Mouse (Mus musculus) embryo, embryonic 10.5 days (tissue): ENCODE data around the gene 4930522H14Rik.

Experiments
- DNase-seq: peaks from one replicate; pipeline ENCODE4 v3.0.0-alpha.2; 2015; ENCODE audit warnings: low spot score

Gene 4930522H14Rik

DNA sequence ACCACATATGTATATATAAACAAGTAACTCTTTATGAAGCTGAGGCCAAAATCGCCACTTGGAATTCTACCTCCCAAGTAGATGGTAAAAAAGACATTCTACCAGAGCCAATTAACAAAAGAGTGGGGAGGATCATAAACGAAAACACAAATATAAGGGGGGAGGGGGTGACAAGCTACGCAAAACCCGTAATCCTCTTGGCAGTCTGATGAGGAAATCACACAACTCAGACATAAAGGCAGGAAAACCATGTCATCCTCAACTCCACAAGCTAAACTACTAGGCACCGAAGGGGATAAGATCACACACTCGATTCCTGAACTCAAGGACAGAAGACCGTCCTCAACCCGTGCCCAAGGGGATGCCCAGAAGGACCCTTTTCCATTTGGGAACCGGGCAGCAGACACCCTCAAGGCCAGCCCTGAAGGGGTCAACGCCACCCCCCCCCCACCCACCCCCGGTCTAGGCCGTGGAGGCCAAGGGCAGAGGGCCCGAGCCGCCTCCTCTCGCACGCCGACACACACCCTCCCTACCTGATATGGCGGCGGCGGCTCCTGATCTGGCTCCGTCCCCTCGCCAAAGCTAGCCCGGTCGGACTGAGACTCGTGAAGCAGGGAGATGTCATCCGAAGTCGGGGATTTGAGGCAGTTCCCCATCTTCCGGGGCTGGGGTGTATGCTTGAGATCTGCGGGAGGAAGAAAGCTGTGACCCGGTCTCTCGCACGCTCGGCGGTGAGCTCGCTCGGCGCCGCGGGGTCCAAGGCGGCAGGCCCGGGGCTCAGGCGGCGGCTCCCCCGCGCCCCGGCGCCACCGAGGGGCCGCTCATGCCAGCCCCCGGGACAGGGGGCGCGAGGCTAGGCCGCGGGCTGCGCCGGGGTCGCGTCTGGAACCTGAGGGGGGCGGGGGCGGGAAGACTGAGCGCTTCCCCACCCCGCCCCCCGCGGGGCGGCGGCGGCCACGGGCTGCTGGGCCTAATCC lies 55.2 kb downstream of the 4930522H14Rik start:
- peak; percentile 58 for DNase-seq

DNA sequence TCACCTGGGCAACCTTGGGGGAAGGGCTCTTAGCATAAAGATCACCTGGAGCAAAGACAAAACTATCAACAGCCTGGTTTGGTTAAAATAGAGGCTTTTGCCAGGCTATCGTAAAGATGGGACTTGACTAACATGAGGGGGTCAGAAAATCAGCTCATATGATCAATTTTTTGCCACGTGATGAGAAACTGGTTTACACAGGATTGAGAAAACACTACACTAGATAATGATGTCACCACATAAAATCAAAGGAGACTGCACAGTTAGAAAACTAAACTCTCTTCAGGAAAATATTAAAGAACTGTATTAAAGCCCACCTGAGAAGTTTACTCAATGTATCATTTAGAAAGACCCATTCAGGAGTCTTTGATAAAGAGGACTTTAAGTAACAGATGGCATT lies 56.0 kb downstream of the 4930522H14Rik start:
- no peak for DNase-seq

DNA sequence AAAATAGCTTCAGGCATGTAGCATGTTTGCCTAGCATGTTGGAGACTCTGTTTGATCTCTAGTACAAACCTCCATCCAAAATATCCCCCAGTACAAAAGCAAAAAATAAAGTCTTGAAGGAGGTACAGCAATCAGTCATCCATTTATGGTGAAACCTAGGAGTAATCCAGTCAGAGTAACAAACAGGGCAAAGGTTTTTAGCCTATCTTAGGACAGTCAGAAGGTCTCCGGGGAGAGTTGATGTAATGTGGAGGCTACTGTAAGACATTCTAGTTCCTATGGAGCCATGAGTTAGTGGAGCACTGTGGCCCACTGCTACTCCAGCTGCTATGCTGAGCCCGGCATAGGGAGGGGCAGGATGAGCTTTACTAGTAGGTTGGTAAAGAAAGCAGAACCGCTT lies 58.5 kb downstream of the 4930522H14Rik start:
- no peak for DNase-seq

DNA sequence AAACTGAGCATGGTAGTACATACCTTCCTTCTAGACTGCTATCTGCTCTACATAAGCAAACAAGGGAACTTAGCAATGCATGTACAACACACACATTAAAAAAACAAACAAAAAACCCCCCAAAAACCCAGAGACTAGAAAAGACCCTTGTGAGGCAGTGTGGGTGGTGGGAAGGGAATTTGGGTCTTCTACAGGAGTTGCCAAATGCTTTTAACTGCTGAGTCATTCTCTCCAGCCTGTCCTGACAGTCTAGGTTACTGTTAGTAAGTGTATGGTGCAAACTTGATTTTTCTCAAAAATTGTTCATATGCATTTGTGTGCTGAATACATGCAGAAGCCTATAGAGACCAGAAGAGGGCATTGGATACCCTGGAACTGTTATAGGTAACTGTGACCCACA lies 59.5 kb downstream of the 4930522H14Rik start:
- DNase-seq, result no peak

DNA sequence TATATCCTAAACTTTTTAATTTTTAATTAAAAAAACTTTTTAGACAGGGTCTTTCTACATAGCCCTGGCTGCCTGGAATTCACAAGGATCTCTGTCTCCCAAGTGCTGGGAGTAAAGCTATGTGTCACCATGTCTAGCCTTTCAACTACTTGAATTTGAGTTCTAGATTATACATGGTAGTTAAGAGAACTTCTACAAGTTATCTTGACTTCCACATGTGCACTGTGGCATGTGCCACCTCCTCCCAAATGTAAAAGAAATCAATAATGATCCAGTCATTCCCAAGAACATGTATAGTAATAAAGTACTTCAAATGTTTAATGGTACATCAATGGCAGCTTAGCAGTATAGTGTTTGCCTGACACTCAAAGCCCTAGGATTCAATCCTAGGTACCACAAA lies 63.4 kb downstream of the 4930522H14Rik start:
- no peak for DNase-seq

DNA sequence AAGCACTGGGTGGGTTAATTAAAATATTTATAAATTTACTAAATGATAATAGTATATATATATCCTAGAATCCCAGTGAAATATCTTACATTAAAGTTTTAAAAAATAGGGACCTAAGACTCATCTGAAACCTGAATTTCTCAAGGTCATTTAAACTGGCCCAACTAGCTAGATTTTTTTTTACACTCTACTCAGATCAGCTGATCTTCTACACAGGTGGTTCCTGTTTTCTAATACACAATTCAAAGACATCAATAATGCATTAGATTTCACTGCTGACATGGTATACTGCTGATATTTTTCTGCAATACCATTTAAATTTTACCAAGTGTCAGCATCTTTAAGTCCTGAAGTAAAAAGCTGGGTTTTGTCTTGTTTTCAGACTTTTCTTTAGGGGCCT lies 67.2 kb downstream of the 4930522H14Rik start:
- no peak for DNase-seq

DNA sequence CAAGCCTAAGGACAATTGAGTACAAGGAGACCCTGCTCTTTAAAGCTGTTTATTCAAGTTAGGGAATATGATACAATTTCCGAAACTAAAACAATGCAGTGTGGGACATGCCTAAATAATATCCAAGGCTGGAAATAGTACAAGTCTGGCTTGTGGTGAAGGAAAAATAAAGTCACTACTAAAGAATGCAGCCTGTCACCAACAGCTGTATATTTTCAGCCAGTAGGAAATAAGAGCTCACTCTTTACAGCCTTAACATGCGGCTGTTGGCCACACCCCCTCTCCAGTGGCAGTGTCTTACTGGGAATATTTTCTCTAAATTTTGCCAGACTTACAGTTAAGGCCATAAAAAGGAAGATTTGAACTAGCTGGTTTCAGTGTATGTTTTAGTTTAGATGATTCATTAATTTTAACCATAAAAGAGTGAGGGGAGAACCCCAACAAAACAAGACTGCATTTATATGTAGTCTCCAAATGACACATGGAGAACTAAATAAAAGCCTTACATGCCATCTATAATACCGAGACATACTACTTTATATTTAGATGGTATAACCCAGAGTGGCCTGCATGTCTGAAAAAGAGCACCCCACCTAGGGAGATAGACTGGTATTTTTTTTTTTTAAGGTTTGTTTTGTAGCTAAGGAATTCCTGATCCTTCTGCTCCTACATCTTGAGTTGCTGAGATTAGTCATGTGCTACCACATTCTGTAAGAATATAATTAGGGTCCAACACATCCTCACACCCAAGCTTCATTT lies 70.5 kb downstream of the 4930522H14Rik start:
- DNase-seq, result no peak

DNA sequence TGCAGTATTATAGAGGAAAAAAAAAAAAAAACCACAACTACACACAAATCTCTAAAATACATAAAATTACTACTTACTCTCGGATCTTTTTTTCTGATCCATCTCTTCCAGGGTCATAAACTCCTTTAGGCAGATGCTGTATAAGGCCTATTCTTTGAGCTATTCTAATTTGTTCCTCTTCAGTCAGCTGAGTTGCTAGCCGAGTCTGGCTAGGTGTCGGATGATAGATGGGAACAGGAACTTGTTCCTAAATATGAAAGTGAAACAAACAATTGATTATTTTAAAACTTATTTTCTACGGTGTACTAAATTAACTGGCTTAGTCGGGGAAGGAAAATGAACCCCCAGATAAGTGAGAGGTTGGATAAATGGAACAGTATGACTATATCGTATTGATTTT lies 74.3 kb downstream of the 4930522H14Rik start:
- DNase-seq, result no peak
